Comparison of ENCODE assay signal across 8 mouse cellular contexts in genomic region chr8:70597417-70598272, GRCm38 (mm10). TPM values are rescaled to one million over a fixed set of nuclear protein-coding genes. Genes with fewer than 3 reads are reported as not detected.
A peak's percentile ranks its signal among the peaks of the same experiment; 100 is the strongest.
DNase-seq lines count a peak whose midpoint lies in the region; ATAC-seq lines count a peak whose summit lies in the region.

No protein-coding gene starts in this region.

- peak overlapping the region; percentile 61 for H3K4me2 ChIP-seq in liver, embryonic 12.5 days

- peak overlapping the region; percentile 43; the same call in 1 of the 2 replicates for H3K27ac ChIP-seq in liver, embryonic 12.5 days

- peak overlapping the region; percentile 39 for H3K4me3 ChIP-seq in liver, embryonic 12.5 days

- peaks cover 65% of the 10 kb centered on the region for H3K36me3 ChIP-seq in liver, embryonic 12.5 days

- peak overlapping the region; percentile 55 for H3K9ac ChIP-seq in liver, embryonic 12.5 days

- H3K9me3 ChIP-seq in liver, embryonic 12.5 days (replicated peaks): no peaks in the 10 kb centered on the region

- 59% methylated on average over 66 of the region's 68 CpGs for WGBS in liver, embryonic 12.5 days (ENCODE audit: insufficient replicate concordance)

- no peaks in the 10 kb centered on the region for H3K27me3 ChIP-seq in liver, embryonic 12.5 days (replicated peaks)

- ATAC-seq in liver, embryonic 12.5 days: no peak

- DNase-seq in cerebellum, adult 11 months: peak; percentile 39
- no peak for DNase-seq in cerebellum, adult 11-12 months
- DNase-seq in ovary, postnatal 36 days (ENCODE audit: low spot score): peak; percentile 56
- no peak for DNase-seq in ovary, adult 18-20 months (ENCODE audit: low spot score)
- no peak for DNase-seq in c-Kit-positive CD71-positive TER-119-positive erythroid progenitor cells, embryonic 14.5 days (ENCODE audit: low spot score)
- no peak for DNase-seq in urinary bladder, postnatal 14 days (ENCODE audit: low spot score)
- DNase-seq in layer of hippocampus, adult 9-11 months: no peak

- peaks cover 98% of the 10 kb centered on the region for H3K4me1 ChIP-seq in liver, embryonic 12.5 days

RNA-seq across cellular contexts. Expression of gene Isyna1, which starts 3.5 kb away (rescaled TPM):
- polyA plus RNA-seq in liver, embryonic 12.5 days (2016; fragmentation: Nextera tagmentation; extraction: Ambion mirVana): 114 and 115 TPM in 2 replicates

RNA-seq across cellular contexts. Expression of gene Ssbp4, which starts 11.0 kb away (rescaled TPM):
- 96.4 and 98.0 TPM in 2 replicates for polyA plus RNA-seq in liver, embryonic 12.5 days (2016; fragmentation: Nextera tagmentation; extraction: Ambion mirVana)

RNA-seq across cellular contexts. Expression of gene Lrrc25, which starts 18.3 kb away (rescaled TPM):
- polyA plus RNA-seq in liver, embryonic 12.5 days (2016; fragmentation: Nextera tagmentation; extraction: Ambion mirVana): 4.1 and 4.6 TPM in 2 replicates

RNA-seq across cellular contexts. Expression of gene Gdf15, which starts 34.6 kb away (rescaled TPM):
- 4.4 and 4.9 TPM in 2 replicates for polyA plus RNA-seq in liver, embryonic 12.5 days (2016; fragmentation: Nextera tagmentation; extraction: Ambion mirVana)

RNA-seq across cellular contexts. Expression of gene Ell, which starts 58.4 kb away (rescaled TPM):
- polyA plus RNA-seq in liver, embryonic 12.5 days (2016; fragmentation: Nextera tagmentation; extraction: Ambion mirVana): 13.1 TPM in 2 replicates

Comparison
In these comparisons a context has a peak if more than half of its experiments do, and no peak if none do; other contexts are left out.
1. DNase-seq: peak in cerebellum, adult 11 months (single experiment) and ovary, postnatal 36 days (single experiment); none in cerebellum, adult 11-12 months (single experiment), ovary, adult 18-20 months (single experiment), c-Kit-positive CD71-positive TER-119-positive erythroid progenitor cells, embryonic 14.5 days (single experiment), urinary bladder, postnatal 14 days (single experiment) and layer of hippocampus, adult 9-11 months (single experiment).